Mouse (Mus musculus) lung, adult 2 months (tissue): ENCODE data around the gene Aatk.

Experiments used
- CTCF ChIP-seq: fragments of 200-500 bp; IDR thresholded peaks from 2 replicates; pipeline ENCODE4 v1.5.1; 2011; ENCODE audit warnings: mild to moderate bottlenecking, low read length, control low read depth; ENCODE audit not compliant: insufficient read depth
- POLR2A ChIP-seq: fragments of 200-500 bp; IDR thresholded peaks from 2 replicates; pipeline ENCODE4 v1.6.1; 2011; ENCODE audit warnings: low read depth, mild to moderate bottlenecking, control low read depth, low read length, borderline replicate concordance; ENCODE audit errors: extremely low read depth

DNA sequence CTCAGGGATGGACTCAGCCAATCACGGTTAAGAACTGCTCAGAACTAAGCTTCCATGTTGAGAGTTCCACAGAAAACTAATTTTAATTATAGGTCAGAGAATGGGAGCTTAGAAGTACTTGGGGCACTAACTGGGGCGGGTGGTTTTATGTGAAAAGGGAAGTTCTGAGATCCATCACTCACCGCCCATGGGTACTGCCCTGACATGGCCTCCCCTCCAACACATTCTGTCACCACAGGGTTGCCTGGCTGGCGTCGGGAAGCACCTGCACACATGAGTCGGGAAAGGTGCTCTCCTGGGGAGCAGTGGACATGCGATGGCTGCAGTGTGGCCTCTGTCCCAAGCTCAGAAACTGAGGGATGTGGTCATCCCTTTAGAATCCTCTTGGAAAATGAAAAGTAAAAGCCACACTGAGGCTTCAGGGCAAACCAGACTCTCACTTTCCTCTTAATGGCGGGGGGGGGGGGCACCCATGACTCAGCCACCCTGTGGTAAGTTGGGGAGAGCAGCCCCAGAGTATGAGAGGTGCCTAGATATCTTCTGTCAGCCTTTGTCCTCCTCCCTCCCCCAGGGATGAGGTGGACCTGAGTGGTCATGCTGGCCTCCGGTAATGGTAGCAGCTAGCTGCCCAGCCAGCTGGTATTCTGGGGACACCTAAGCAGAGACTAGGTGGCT lies 60.1 kb downstream of the Aatk start:
- TF ChIP-seq CTCF (no peak), POLR2A (no peak)
